Mouse (Mus musculus) CH12.LX (cell line): ENCODE data around the gene Slc6a19.

Experiments used
- CHD2 ChIP-seq: IDR thresholded peaks from 2 replicates; pipeline ENCODE4 v1.6.1; 2011; ENCODE audit warnings: low read length, improper control_type of control experiment
- CTCF ChIP-seq, 2 experiments: IDR thresholded peaks in 1 of 2; conservative IDR thresholded peaks in 1 of 2; 2 replicates each; pipeline ENCODE4 v1.5.1; 2011 to 2012; ENCODE audit warnings: low read depth in 2 of 2, low read length in 2 of 2, improper control_type of control experiment in 1 of 2, inconsistent platforms in 1 of 2, mild to moderate bottlenecking in 1 of 2, moderate library complexity in 1 of 2
- KAT2A ChIP-seq: IDR thresholded peaks from 2 replicates; pipeline ENCODE4 v1.6.1; 2012; ENCODE audit warnings: low read length, improper control_type of control experiment, inconsistent platforms; ENCODE audit not compliant: insufficient replicate concordance
- MAX ChIP-seq: IDR thresholded peaks from 2 replicates; pipeline ENCODE4 v1.6.1; 2011; ENCODE audit warnings: low read length, improper control_type of control experiment
- NELFE ChIP-seq: IDR thresholded peaks from 2 replicates; pipeline ENCODE4 v1.6.1; 2011; ENCODE audit warnings: low read depth, low read length, improper control_type of control experiment
- POLR2A ChIP-seq: IDR thresholded peaks from 2 replicates; pipeline ENCODE4 v1.6.1; 2011; ENCODE audit warnings: low read depth, mild to moderate bottlenecking, improper control_type of control experiment, low read length
- POLR2AphosphoS2 ChIP-seq: IDR thresholded peaks from 2 replicates; pipeline ENCODE4 v1.6.1; 2011; ENCODE audit warnings: low read depth, low read length, improper control_type of control experiment
- RAD21 ChIP-seq: IDR thresholded peaks from 2 replicates; pipeline ENCODE4 v1.6.1; 2011; ENCODE audit warnings: low read depth, mild to moderate bottlenecking, low read length, improper control_type of control experiment, moderate library complexity
- SIN3A ChIP-seq: IDR thresholded peaks from 2 replicates; pipeline ENCODE4 v1.6.1; 2012; ENCODE audit warnings: low read length, improper control_type of control experiment, inconsistent platforms
- UBTF ChIP-seq: IDR thresholded peaks from 2 replicates; pipeline ENCODE4 v1.6.1; 2012; ENCODE audit warnings: low read depth, mild to moderate bottlenecking, inconsistent platforms, low read length, improper control_type of control experiment, moderate library complexity
- ZKSCAN1 ChIP-seq: IDR thresholded peaks from 2 replicates; pipeline ENCODE4 v1.6.1; 2012; ENCODE audit warnings: low read depth, inconsistent platforms, low read length, improper control_type of control experiment, borderline replicate concordance

GRCm38 (mm10) chr13:73688934-73689333 lies 15.7 kb downstream of the Slc6a19 start:
- TF ChIP-seq POLR2A = no peak
- no peak for TF ChIP-seq RAD21
- TF ChIP-seq KAT2A = no peak
- TF ChIP-seq UBTF = no peak
- TF ChIP-seq CTCF (conservative IDR thresholded peaks at IDR 0.05 in 1 of 2, IDR thresholded peaks at IDR 0.05 in 1 of 2; ENCODE audit: low read depth in 2 of 2, low read length in 2 of 2) = no peak
- no peak for TF ChIP-seq CHD2
- TF ChIP-seq MAX = 0 out of 2 replicates have a peak, but pooled peaks have one; percentile 33
- TF ChIP-seq SIN3A = no peak
- no peak for TF ChIP-seq POLR2AphosphoS2
- no peak for TF ChIP-seq ZKSCAN1
- no peak for TF ChIP-seq NELFE
